Mouse (Mus musculus) kidney, postnatal 0 days (tissue): ENCODE data around the gene Msl1. TPM values are rescaled to one million over a fixed set of nuclear protein-coding genes. Genes with fewer than 3 reads are reported as not detected.

Source experiments
- ATAC-seq: fragments of 200-750 bp; cut with Nextera tagmentation; replicated peaks from 2 replicates; pipeline ENCODE4 v1.8.0; 2017; ENCODE audit warnings: low read depth, moderate number of reproducible peaks, moderate TSS enrichment, moderate library complexity; ENCODE audit not compliant: low FRiP score
- DNase-seq: peaks from one replicate; pipeline ENCODE4 v3.0.0-alpha.2; 2016; ENCODE audit warnings: low spot score
- H3K27ac ChIP-seq: fragments of 300-500 bp; sonication (generic); 2 replicates; pipeline ENCODE4 v1.5.1; 2014; ENCODE audit warnings: mild to moderate bottlenecking
- H3K27me3 ChIP-seq: fragments of 300-500 bp; sonication (generic); 2 replicates; pipeline ENCODE4 v1.6.1; 2014; ENCODE audit warnings: low read length, mixed read lengths; ENCODE audit not compliant: insufficient read depth
- H3K36me3 ChIP-seq: fragments of 300-500 bp; sonication (generic); 2 replicates; pipeline ENCODE4 v1.6.1; 2014; ENCODE audit warnings: low read length, mixed read lengths; ENCODE audit not compliant: insufficient read depth
- H3K4me1 ChIP-seq: fragments of 300-500 bp; sonication (generic); replicated peaks from 2 replicates; pipeline ENCODE4 v1.6.1; 2014; ENCODE audit warnings: antibody characterized with exemption, low read length, mixed read lengths; ENCODE audit not compliant: insufficient read depth
- H3K4me2 ChIP-seq: fragments of 300-500 bp; sonication (generic); 2 replicates; pipeline ENCODE4 v1.6.1; 2014; ENCODE audit warnings: mild to moderate bottlenecking, low read length, moderate library complexity, mixed read lengths
- H3K4me3 ChIP-seq: fragments of 300-500 bp; sonication (generic); replicated peaks from 2 replicates; pipeline ENCODE4 v1.5.1; 2014; ENCODE audit warnings: low read depth, low read length
- H3K9ac ChIP-seq: fragments of 300-500 bp; sonication (generic); 2 replicates; pipeline ENCODE4 v1.6.1; 2014; ENCODE audit warnings: low read depth, low read length
- H3K9me3 ChIP-seq: fragments of 300-500 bp; sonication (generic); replicated peaks from 2 replicates; pipeline ENCODE4 v1.6.1; 2016; ENCODE audit warnings: low read length, inconsistent platforms, mixed read lengths
- CTCF ChIP-seq: IDR thresholded peaks from 2 replicates; pipeline ENCODE4 v1.5.1; 2016; ENCODE audit warnings: antibody characterized with exemption, low read depth, mild to moderate bottlenecking, moderate library complexity
- whole genome bisulfite sequencing: fragments of 180-500 bp; shearing (Covaris S2); extraction: QIAGEN DNeasy Blood & Tissue Kit; methylation state at CpG from one replicate; pipeline ENCODE4 v1.1.7; 2014; 5-methylcytosine and 5-hydroxymethylcytosine counted together
- polyA plus RNA-seq: library from polyadenylated mRNA; unstranded; fragments of >200 nt; fragmentation: Nextera tagmentation; extraction: Ambion mirVana; gene quantifications from 2 replicates; pipeline ENCODE4 v1.2.1, GENCODE M21; 2015

The Msl1 gene
- polyA plus RNA-seq, 1 experiment from 2014 or later: 19.3 TPM

- no peak overlapping the region for H3K9ac ChIP-seq
- H3K27me3 ChIP-seq: no peaks in the 10 kb centered on the region
- peaks cover 23% of the 10 kb centered on the region for H3K36me3 ChIP-seq
- H3K4me3 ChIP-seq: no peak overlapping the region
- no peak for TF ChIP-seq CTCF
- H3K9me3 ChIP-seq: no peaks in the 10 kb centered on the region
- H3K27ac ChIP-seq: no peak overlapping the region
- H3K4me2 ChIP-seq: 0 out of 2 replicates have a peak overlapping the region, but pooled peaks have one; percentile 45
- DNase-seq: no peak
- H3K4me1 ChIP-seq: peaks cover 26% of the 10 kb centered on the region; the same call in 1 of the 2 replicates
- ATAC-seq: 0 out of 2 replicates have a peak, but pooled peaks have one; percentile 25
- WGBS: 39% methylated on average over 5 of the region's 5 CpGs
Observed at GRCm38 (mm10) chr11:98766816-98767215, 28.5 kb upstream of the Msl1 start.

- Histone ChIP-seq H3K9ac (0 out of 2 replicates have a peak overlapping the region, but pooled peaks have one; percentile 28), H3K4me3 (no peak overlapping the region), H3K4me1 (peaks cover 27% of the 10 kb centered on the region), H3K9me3 (no peaks in the 10 kb centered on the region), H3K27ac (no peak overlapping the region), H3K36me3 (peaks cover 20% of the 10 kb centered on the region), H3K4me2 (peak overlapping the region; percentile 45; the same call in 1 of the 2 replicates), H3K27me3 (no peaks in the 10 kb centered on the region)
- no peak for TF ChIP-seq CTCF
- WGBS: 10% methylated on average over 9 of the region's 9 CpGs
- DNase-seq (peak; percentile 65), ATAC-seq (0 out of 2 replicates have a peak, but pooled peaks have one; percentile 6)
Observed at GRCm38 (mm10) chr11:98767276-98767675, 28.0 kb upstream of the Msl1 start.

GRCm38 (mm10) chr11:98767713-98768112 lies 27.6 kb upstream of the Msl1 start:
- Histone ChIP-seq H3K27ac (peak overlapping the region; percentile 78), H3K9ac (no peak overlapping the region), H3K36me3 (peaks cover 20% of the 10 kb centered on the region), H3K9me3 (no peaks in the 10 kb centered on the region), H3K4me3 (no peak overlapping the region), H3K4me1 (peaks cover 31% of the 10 kb centered on the region), H3K4me2 (peak overlapping the region; percentile 45), H3K27me3 (no peaks in the 10 kb centered on the region)
- no peak for TF ChIP-seq CTCF
- no peak for ATAC-seq
- DNase-seq: no peak
- 13% methylated on average over 4 of the region's 4 CpGs for WGBS

- Histone ChIP-seq H3K4me1 (peaks cover 36% of the 10 kb centered on the region), H3K27me3 (no peaks in the 10 kb centered on the region), H3K27ac (peak overlapping the region; percentile 78), H3K9ac (peak overlapping the region; percentile 35), H3K4me2 (peak overlapping the region; percentile 45), H3K4me3 (0 out of 2 replicates have a peak overlapping the region, but pooled peaks have one; percentile 5), H3K9me3 (no peaks in the 10 kb centered on the region), H3K36me3 (peaks cover 16% of the 10 kb centered on the region)
- TF ChIP-seq CTCF: no peak
- peak; percentile 67 for DNase-seq
- 20% methylated on average over 39 of the region's 39 CpGs for WGBS
- 0 out of 2 replicates have a peak, but pooled peaks have one; percentile 4 for ATAC-seq
Observed at GRCm38 (mm10) chr11:98768127-98769006, 26.9 kb upstream of the Msl1 start.

GRCm38 (mm10) chr11:98769007-98769954 lies 26.0 kb upstream of the Msl1 start:
- Histone ChIP-seq H3K4me1 (peaks cover 43% of the 10 kb centered on the region), H3K36me3 (peaks cover 9% of the 10 kb centered on the region), H3K9me3 (no peaks in the 10 kb centered on the region), H3K9ac (no peak overlapping the region), H3K27ac (peak overlapping the region; percentile 78; the same call in 1 of the 2 replicates), H3K27me3 (no peaks in the 10 kb centered on the region), H3K4me3 (no peak overlapping the region), H3K4me2 (no peak overlapping the region)
- 82% methylated on average over 25 of the region's 25 CpGs for WGBS
- no peak for TF ChIP-seq CTCF
- no peak for DNase-seq
- ATAC-seq: no peak
